Mouse (Mus musculus) liver, embryonic 16.5 days (tissue): Measurements from ENCODE around the gene Tedc2. TPM values are rescaled to one million over a fixed set of nuclear protein-coding genes. Genes with fewer than 3 reads are reported as not detected.
A peak's percentile ranks its signal among the peaks of the same experiment; 100 is the strongest.

Experiments used
- ATAC-seq: fragments of 200-750 bp; cut with Nextera tagmentation; 2 replicates; pipeline ENCODE4 v1.8.0; 2017; ENCODE audit warnings: low read depth, mild to moderate bottlenecking, moderate number of reproducible peaks, moderate library complexity
- H3K27ac ChIP-seq: fragments of 300-500 bp; sonication (generic); 2 replicates; pipeline ENCODE4 v1.5.1; 2014; ENCODE audit warnings: mild to moderate bottlenecking, low read length
- H3K27me3 ChIP-seq: fragments of 300-500 bp; sonication (generic); 2 replicates; pipeline ENCODE4 v1.6.1; 2014; ENCODE audit warnings: low read depth, low read length, mixed read lengths; ENCODE audit not compliant: control insufficient read depth, insufficient read depth
- H3K36me3 ChIP-seq: fragments of 300-500 bp; sonication (generic); 2 replicates; pipeline ENCODE4 v1.6.1; 2014; ENCODE audit warnings: mild to moderate bottlenecking; ENCODE audit not compliant: control insufficient read depth, insufficient read depth
- H3K4me1 ChIP-seq: fragments of 300-500 bp; sonication (generic); 2 replicates; pipeline ENCODE4 v1.6.1; 2014; ENCODE audit warnings: low read depth, low read length, mixed read lengths; ENCODE audit not compliant: control insufficient read depth
- H3K4me2 ChIP-seq: fragments of 300-500 bp; sonication (generic); 2 replicates; pipeline ENCODE4 v1.6.1; 2014; ENCODE audit warnings: low read depth, low read length, mixed read lengths
- H3K4me3 ChIP-seq: fragments of 300-500 bp; sonication (generic); 2 replicates; pipeline ENCODE4 v1.5.1; 2014; ENCODE audit warnings: low read depth, mild to moderate bottlenecking, low read length
- H3K9ac ChIP-seq: fragments of 300-500 bp; sonication (generic); 2 replicates; pipeline ENCODE4 v1.6.1; 2014; ENCODE audit warnings: low read depth, low read length
- H3K9me3 ChIP-seq: fragments of 300-500 bp; sonication (generic); replicated peaks from 2 replicates; pipeline ENCODE4 v1.6.1; 2016; ENCODE audit warnings: low read length; ENCODE audit not compliant: control insufficient read depth
- WGBS: fragments of 180-500 bp; shearing (Covaris S2); extraction: QIAGEN DNeasy Blood & Tissue Kit; methylation state at CpG from one replicate; pipeline ENCODE4 v1.1.7; 2014; ENCODE audit not compliant: insufficient replicate concordance; 5-methylcytosine and 5-hydroxymethylcytosine counted together
- microRNA-seq: library from miRNA; unstranded; fragments of <30 nt; microRNA quantifications from one replicate; pipeline ENCODE4, GENCODE M21; 2016
- polyA plus RNA-seq: library from polyadenylated mRNA; unstranded; fragments of >200 nt; fragmentation: Nextera tagmentation; extraction: Ambion mirVana; gene quantifications from 2 replicates; pipeline ENCODE4 v1.2.1, GENCODE M21; 2015

Tedc2 gene
- polyA plus RNA-seq, 1 experiment from 2014 or later, result 7.4 TPM

GRCm38 (mm10) chr17:24169317-24170065 lies 51.2 kb downstream of the Tedc2 start, which contains the start of gene Atp6v0c:
Atp6v0c (minus strand) TSS chr17:24169702.
- H3K4me1 ChIP-seq, result peaks cover 33% of the 10 kb centered on the region
- peak within 1 kb of the TSS; percentile 95 for H3K4me3 ChIP-seq
- peak within 1 kb of the TSS; percentile 76 for H3K4me2 ChIP-seq
- peak; percentile 87 for ATAC-seq
- H3K36me3 ChIP-seq, result peaks cover 16% of the 10 kb centered on the region
- peak within 1 kb of the TSS; percentile 96 for H3K27ac ChIP-seq
- H3K9ac ChIP-seq, result peak within 1 kb of the TSS; percentile 95
- no peaks in the 10 kb centered on the region for H3K9me3 ChIP-seq
- H3K27me3 ChIP-seq, result no peaks in the 10 kb centered on the region
- under 1% methylated on average over 58 of the region's 58 CpGs for WGBS

- peak overlapping the region; percentile 95 for H3K4me3 ChIP-seq
- no peaks in the 10 kb centered on the region for H3K9me3 ChIP-seq
- H3K4me1 ChIP-seq, result peaks cover 32% of the 10 kb centered on the region
- peak overlapping the region; percentile 96 for H3K27ac ChIP-seq
- WGBS, result under 1% methylated on average over 41 of the region's 41 CpGs
- H3K9ac ChIP-seq, result peak overlapping the region; percentile 95
- H3K36me3 ChIP-seq, result peaks cover 16% of the 10 kb centered on the region
- ATAC-seq, result peak; percentile 43
- H3K27me3 ChIP-seq, result no peaks in the 10 kb centered on the region
- H3K4me2 ChIP-seq, result peak overlapping the region; percentile 76
These were observed 51.9 kb downstream of the Tedc2 start for GRCm38 (mm10) chr17:24168590-24169277.

GRCm38 (mm10) chr17:24167891-24168505 lies 52.7 kb downstream of the Tedc2 start:
- WGBS, result 36% methylated on average over 7 of the region's 7 CpGs
- peak overlapping the region; percentile 96 for H3K27ac ChIP-seq
- ATAC-seq, result no peak
- no peaks in the 10 kb centered on the region for H3K9me3 ChIP-seq
- peak overlapping the region; percentile 95 for H3K4me3 ChIP-seq
- peak overlapping the region; percentile 76 for H3K4me2 ChIP-seq
- peaks cover 35% of the 10 kb centered on the region for H3K4me1 ChIP-seq
- peaks cover 16% of the 10 kb centered on the region for H3K36me3 ChIP-seq
- peak overlapping the region; percentile 95 for H3K9ac ChIP-seq
- no peaks in the 10 kb centered on the region for H3K27me3 ChIP-seq

- no peak for ATAC-seq
- Histone ChIP-seq H3K9me3 (no peaks in the 10 kb centered on the region), H3K4me2 (peak overlapping the region; percentile 76), H3K36me3 (peaks cover 16% of the 10 kb centered on the region), H3K27me3 (no peaks in the 10 kb centered on the region), H3K4me3 (peak overlapping the region; percentile 24), H3K27ac (peak overlapping the region; percentile 35), H3K4me1 (peaks cover 44% of the 10 kb centered on the region), H3K9ac (no peak overlapping the region; the same call in 1 of the 2 replicates)
- 67% methylated on average over 6 of the region's 6 CpGs for WGBS
These were observed 53.5 kb downstream of the Tedc2 start for GRCm38 (mm10) chr17:24167120-24167519.

Small RNA genes within 50 kb of the gene (microRNA-seq; reads per million reads assigned to microRNA genes)
- gene Mir5134 (2.7 reads per million, percentile 6 among the genes with 10 or more reads in this experiment), gene Mir6965 (not detected)

Other genes starting within 250 kb of the Tedc2 start
- 0.07 TPM in 1 of 2 replicates, not detected in the other for gene Prss30, start 240.3 kb downstream of the Tedc2 start, polyA plus RNA-seq
- gene Prss22, start 222.8 kb downstream of the Tedc2 start, polyA plus RNA-seq, result not detected in 2 replicates
- not detected in 2 replicates for gene Prss27, start 182.7 kb downstream of the Tedc2 start, polyA plus RNA-seq
- gene Kctd5, start 147.4 kb downstream of the Tedc2 start, polyA plus RNA-seq, result 10.3 and 10.8 TPM in 2 replicates
- gene Pdpk1, start 69.9 kb downstream of the Tedc2 start, polyA plus RNA-seq, result 24.3 and 24.4 TPM in 2 replicates
- 20.7 and 25.0 TPM in 2 replicates for gene Amdhd2, start 57.1 kb downstream of the Tedc2 start, polyA plus RNA-seq
- gene Atp6v0c, start 51.1 kb downstream of the Tedc2 start, polyA plus RNA-seq, result 352 and 382 TPM in 2 replicates
- 7.0 and 7.4 TPM in 2 replicates for gene Tbc1d24, start 15.3 kb downstream of the Tedc2 start, polyA plus RNA-seq
- 0.65 and 0.78 TPM in 2 replicates for gene Ntn3, start 11.3 kb downstream of the Tedc2 start, polyA plus RNA-seq
- 72.1 and 75.2 TPM in 2 replicates for gene Ccnf, start 30.6 kb upstream of the Tedc2 start, polyA plus RNA-seq
- gene Abca17, start 130.2 kb upstream of the Tedc2 start, polyA plus RNA-seq, result not detected in 2 replicates
- gene Abca3, start 131.1 kb upstream of the Tedc2 start, polyA plus RNA-seq, result 13.4 and 15.0 TPM in 2 replicates
- gene Rnps1, start 193.7 kb upstream of the Tedc2 start, polyA plus RNA-seq, result 96.9 and 101 TPM in 2 replicates
- 94.0 and 95.5 TPM in 2 replicates for gene Eci1, start 205.8 kb upstream of the Tedc2 start, polyA plus RNA-seq
- gene Dnase1l2, start 222.3 kb upstream of the Tedc2 start, polyA plus RNA-seq, result 0.49 and 0.67 TPM in 2 replicates
- 11.4 and 12.3 TPM in 2 replicates for gene E4f1, start 249.5 kb upstream of the Tedc2 start, polyA plus RNA-seq
- gene Pgp, start 249.5 kb upstream of the Tedc2 start, polyA plus RNA-seq, result 48.2 and 49.0 TPM in 2 replicates